Mouse (Mus musculus): ENCODE results near the gene Gm13023.
"Not testable (repeated sequence)": the region's sequence is repeated elsewhere in the genome, so short reads cannot be mapped to it uniquely, and the experiment has no call there.

Gene Gm13023

GRCm38 (mm10) chr4:143789052-143789451 is at the start of gene Gm13023:
Gm13023 (plus strand) TSS chr4:143789352.
- DNase-seq (ENCODE audit: extremely low spot score, low spot score), result not testable (repeated sequence)

GRCm38 (mm10) chr4:143815993-143816392 is 26.8 kb downstream of the Gm13023 start, which contains the start of gene Gm13084:
Gm13084 (minus strand) TSS chr4:143816093.
- no peak for DNase-seq (ENCODE audit: extremely low spot score, low spot score)

Data from neural tube, embryonic 10.5 days (tissue).